Mouse (Mus musculus) central nervous system, embryonic 18 days (tissue): Measurements from ENCODE around the gene Ugt1a10. TPM values are rescaled to one million over a fixed set of nuclear protein-coding genes. Genes with fewer than 3 reads are reported as not detected.

ENCODE experiments used
- polyA plus RNA-seq: library from polyadenylated mRNA; depleted of rRNA; stranded (reverse); fragments of >200 nt; gene quantifications from 2 replicates; pipeline ENCODE4 v1.2.3, GENCODE M21; 2012; rRNA removed

Ugt1a10 gene
- polyA plus RNA-seq: not detected in 2 replicates

DNA sequence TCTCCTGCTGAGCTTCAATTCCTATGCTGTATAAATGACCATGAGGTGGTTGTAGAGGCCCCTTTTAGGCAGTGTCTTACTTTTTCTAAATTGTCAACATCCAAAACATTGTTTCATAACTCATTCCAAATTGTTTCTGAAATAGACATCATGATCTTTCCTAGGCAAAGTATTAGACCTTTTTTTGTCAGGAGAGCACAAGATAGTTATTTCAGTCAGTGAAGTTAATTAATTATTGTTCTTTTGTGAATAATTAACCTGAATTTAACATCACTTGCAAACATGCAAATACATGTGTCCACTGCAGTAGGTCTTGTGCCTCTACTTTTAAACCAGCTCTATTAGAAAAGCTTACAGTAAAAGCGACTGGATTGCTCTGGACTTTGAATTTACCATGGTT lies at the start of gene Ugt1a10:
Ugt1a10 (plus strand) TSS at position 301 of the 400 bp plus-strand sequence.

DNA sequence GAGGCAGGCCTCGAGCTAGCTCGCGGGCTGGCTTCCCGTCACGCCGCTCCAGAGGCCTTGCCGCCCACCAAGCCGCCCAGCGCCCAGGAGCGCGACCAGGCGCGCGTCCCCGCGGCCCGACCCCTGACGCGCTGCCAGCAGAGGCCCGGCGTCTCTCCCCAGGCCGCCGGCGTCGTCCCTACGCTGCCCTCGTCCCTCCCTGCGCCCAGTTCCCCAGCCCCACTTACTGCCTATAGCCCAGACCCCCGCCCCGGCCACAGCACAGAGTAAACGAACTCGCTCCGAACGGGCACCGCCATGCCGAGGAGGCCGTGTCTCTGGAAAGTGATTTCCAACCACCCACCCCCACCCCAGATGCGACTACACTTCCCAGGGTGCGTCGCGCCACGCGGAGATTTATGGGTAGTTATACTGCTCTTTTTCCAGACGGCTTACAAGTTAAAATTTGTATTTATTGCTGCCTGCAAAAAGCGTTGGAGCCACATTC lies 46.9 kb upstream of the Ugt1a10 start, which contains the start of gene Usp40:
Usp40 (minus strand) TSS at position 341 of the 487 bp plus-strand sequence.

DNA sequence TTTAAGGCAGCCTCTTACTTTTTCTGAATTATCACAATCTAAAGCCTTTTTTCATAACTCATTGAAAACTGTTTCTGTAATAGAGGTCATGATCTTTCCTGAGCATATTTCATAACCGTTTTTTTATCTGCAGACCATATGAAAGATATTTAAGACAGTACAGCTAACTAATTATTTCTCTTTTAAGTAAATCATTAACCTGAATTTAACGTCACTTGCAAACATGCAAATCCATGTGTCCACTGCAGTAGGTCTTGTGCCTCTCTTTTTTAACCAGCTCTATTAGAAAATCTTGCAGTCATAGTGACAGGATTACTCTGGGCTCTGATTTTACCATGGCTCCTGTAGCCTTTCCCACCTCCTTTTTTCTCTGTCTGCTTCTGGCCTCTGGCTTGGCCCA lies 15.3 kb downstream of the Ugt1a10 start, which contains the start of gene Ugt1a9:
Ugt1a9 (plus strand) TSS at position 306 of the 400 bp plus-strand sequence.

DNA sequence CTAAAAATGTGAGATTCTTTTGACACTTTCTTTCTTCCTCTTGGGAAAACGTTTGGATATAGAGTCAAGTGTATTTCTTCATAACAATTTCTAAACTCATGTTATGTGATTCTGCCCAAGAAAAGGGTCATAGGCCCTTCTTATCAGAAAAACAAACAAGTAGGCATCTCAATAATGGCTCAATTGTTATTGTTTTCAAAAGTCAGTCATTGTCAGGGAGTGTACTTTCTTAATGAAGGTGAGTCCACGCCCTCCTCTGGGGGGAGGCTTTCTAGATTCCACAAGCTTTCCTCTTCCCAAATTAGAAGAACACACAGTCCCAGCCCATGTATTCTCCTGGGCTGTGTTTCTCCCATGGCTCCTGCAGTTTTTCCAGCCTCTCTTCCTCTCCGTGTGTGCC lies 32.3 kb downstream of the Ugt1a10 start, which contains the start of gene Ugt1a8:
Ugt1a8 (plus strand) TSS at position 301 of the 400 bp plus-strand sequence.

DNA sequence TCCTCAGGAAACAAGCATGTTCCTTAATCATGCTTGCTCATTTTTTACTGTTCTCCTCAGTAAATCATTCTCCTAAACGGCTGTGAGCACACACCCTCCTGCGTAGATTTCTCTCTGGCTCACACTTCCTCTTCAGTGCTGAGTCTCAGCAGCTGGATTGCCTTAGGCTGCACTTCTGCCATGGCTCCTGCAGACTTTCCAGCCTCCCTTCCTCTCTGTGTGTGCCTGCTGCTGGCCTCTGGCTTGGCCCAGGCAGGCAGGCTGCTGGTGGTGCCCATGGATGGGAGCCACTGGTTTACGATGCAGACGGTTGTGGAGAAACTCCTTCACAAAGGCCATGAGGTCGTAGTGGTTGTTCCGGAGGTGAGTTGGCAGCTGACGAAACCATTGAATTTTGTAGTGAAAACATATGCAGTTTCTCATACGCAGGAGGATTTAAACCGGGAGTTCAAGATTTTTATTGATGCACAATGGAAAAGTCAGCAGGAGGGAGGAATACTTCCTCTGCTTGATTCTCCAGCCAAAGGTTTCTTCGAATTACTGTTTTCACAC lies 39.8 kb downstream of the Ugt1a10 start, which contains the start of gene Ugt1a7c:
Ugt1a7c (plus strand) TSS at position 122 of the 552 bp plus-strand sequence.

DNA sequence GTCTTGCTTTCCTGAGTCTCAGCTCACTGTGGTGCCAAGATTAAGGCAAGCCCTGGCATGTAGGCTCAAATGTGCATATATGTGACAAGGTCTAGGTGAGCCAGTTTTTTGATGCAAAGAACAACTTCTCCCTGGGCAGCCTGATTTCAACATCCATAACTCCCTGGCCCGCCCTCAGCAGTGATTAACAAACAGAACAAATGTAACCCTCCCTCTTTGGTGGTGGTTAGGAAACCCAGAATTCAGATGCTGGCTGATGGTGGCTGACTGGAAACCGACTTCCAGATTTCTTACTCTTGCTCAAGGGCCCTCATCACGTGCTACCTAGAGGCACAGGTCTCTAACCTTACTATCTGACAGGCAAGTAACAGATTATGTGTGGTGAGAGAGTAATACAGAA lies 47.8 kb downstream of the Ugt1a10 start, which contains the start of gene Ugt1a6b:
Ugt1a6b (plus strand) TSS at position 234 of the 400 bp plus-strand sequence.

DNA sequence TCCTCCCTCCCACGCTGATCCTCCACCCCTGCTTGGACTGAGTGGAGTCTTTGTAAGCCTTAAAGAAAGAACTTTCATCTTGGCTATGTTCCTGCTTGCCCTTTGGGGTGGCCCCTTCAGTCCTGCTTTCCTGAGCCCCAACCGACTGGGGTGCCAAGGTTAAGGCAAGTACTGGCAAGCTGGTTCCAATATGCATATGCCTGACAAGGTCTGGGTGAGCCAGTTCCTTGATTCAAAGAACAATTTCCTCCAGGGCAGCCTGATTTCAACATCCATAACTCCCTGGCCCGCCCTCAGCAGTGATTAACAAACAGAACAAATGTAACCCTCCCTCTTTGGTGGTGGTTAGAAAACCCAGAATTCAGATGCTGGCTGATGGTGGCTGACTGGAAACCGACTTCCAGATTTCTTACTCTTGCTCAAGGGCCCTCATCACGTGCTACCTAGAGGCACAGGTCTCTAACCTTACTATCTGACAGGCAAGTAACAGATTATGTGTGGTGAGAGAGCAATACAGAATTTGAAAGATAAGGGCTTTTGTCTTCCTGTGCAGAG lies 79.3 kb downstream of the Ugt1a10 start, which contains the start of gene Ugt1a6a:
Ugt1a6a (plus strand) TSS at position 353 of the 555 bp plus-strand sequence.

DNA sequence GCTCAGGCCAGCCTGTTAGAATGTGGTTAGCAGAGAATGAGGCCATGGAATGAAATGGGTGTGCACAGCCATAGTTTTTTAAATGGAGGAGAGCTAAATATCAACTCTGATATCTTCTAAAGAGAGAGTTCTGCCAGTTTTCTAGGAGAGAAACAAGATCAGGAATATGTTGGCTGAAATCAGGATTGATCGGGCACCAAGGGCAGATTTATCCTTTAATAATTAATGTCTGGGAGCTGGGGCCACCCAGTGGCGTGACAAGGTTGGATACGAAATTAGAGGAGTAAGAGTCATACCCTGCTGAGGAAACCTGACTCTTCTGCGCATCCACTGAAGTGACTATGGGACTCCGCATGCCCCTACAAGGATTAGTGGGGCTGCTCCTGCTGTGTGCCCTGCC lies 110.5 kb downstream of the Ugt1a10 start, which contains the start of gene Ugt1a5:
Ugt1a5 (plus strand) TSS at position 302 of the 400 bp plus-strand sequence.

DNA sequence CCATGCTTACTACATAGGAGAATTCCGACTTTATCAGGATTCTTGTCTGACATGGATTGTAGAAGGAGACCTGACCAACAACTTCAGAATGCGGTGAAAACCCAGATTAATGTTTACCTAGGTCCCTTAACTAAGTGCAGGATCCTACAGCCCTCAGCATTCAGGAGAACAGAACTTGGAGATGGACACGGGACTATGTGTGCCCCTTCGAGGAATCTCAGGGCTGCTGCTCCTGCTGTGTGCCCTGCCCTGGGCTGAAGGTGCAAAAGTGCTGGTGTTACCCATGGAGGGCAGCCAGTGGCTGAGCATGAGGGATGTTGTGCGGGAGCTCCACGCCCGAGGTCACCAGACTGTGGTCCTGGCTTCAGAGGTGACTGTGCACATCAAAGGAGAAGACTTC lies 145.3 kb downstream of the Ugt1a10 start, which contains the start of gene Ugt1a2:
Ugt1a2 (plus strand) TSS at position 146 of the 400 bp plus-strand sequence.

DNA sequence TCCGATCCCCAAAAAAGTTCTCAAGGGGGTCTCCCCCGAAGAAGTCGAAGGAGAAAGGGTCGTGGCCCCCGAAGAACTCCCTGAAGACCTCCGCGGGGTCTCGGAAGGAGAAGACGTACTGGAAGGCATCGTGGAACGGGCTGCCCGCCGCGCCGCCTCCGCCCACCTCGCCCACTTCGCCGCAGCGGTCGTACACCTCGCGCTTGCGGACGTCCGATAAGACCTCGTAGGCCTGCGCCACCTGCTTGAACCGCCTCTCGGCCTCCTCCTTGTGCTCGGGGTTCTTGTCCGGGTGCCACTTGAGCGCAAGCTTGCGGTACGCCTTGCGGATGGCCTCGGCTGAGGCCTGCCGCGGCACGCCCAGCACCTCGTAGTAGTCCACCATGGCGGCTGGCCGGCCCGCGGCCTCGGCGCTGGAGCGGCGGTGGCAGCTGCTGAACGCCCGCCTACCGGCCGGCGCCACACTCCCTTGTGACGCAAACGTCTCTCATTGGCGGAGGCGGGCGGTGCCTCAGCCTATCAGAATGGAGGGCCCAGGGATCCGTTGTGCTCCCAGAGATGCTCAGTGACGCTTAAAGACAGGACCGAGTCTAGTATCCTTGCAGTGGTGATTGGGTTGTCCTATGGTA lies 150.2 kb downstream of the Ugt1a10 start, which contains the start of gene Dnajb3:
Dnajb3 (minus strand) TSS at position 489 of the 629 bp plus-strand sequence.

DNA sequence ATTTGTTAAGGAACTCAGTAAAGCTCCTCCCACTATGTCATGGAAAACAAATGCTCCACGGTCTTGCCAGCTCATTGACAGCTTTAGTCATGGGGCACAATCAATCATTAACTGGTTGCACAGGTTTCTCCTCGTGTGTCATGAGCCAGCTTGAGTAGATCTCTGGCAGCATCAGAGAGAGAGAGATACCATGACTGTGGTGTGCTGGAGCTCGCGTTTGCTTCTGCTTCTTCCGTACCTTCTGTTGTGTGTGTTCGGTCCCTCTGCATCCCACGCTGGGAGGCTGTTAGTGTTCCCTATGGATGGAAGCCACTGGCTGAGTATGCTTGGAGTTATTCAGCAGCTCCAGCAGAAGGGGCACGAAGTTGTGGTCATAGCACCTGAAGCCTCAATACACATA lies 156.6 kb downstream of the Ugt1a10 start, which contains the start of gene Ugt1a1:
Ugt1a1 (plus strand) TSS at position 148 of the 400 bp plus-strand sequence.

DNA sequence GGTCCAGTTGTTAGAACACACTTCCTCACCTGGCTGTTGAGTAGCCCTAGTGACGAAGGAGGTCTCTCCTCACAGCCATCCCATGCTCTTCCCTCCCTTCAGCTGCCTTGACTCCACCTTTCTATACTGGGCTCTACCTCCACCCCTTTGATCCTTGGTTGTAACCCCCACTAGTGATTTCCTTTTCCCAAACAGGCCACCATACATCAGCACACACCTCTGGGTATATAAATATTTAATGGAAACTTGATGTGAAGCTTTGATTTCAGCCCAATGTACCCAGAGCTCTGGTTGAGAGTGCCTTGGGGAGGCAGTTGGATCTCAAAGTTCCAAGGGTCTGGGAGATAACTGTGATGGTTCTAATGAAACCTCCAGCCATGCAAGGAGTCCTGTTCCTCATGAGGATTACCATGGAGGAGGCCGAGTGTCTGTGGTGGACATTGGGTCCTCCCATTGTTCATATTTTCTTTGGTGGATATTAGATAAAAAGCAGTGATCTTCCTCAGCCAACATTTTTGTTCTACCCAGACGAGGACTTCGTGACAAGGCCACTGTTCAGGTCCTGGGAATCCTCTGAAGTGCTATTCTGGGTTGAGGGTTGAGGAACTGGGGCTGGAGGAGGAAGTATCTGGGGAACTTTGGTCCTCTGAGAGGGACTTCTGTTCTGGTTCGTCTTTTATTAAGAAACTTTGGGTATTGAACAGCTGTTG lies 171.6 kb downstream of the Ugt1a10 start, which contains the start of gene Mroh2a:
Mroh2a (plus strand) TSS at position 317 of the 710 bp plus-strand sequence.

Other genes with a start within 250 kb of the Ugt1a10 start
- gene Dgkd, start 202.1 kb upstream of the Ugt1a10 start, polyA plus RNA-seq: 60.5 and 61.1 TPM in 2 replicates
- 20.3 and 20.4 TPM in 2 replicates for gene Usp40, start 46.8 kb upstream of the Ugt1a10 start, polyA plus RNA-seq
- not detected in 2 replicates for gene Ugt1a9, start 15.4 kb downstream of the Ugt1a10 start, polyA plus RNA-seq
- gene Ugt1a8, start 32.4 kb downstream of the Ugt1a10 start, polyA plus RNA-seq: not detected in 2 replicates
- gene Ugt1a7c, start 39.7 kb downstream of the Ugt1a10 start, polyA plus RNA-seq: 0.75 and 0.78 TPM in 2 replicates
- 0.28 and 1.0 TPM in 2 replicates for gene Ugt1a6b, start 47.9 kb downstream of the Ugt1a10 start, polyA plus RNA-seq
- gene Ugt1a6a, start 79.4 kb downstream of the Ugt1a10 start, polyA plus RNA-seq: 1.7 and 2.5 TPM in 2 replicates
- gene Ugt1a5, start 110.6 kb downstream of the Ugt1a10 start, polyA plus RNA-seq: not detected in 2 replicates
- not detected in 2 replicates for gene Ugt1a2, start 145.2 kb downstream of the Ugt1a10 start, polyA plus RNA-seq
- 10.9 and 11.1 TPM in 2 replicates for gene Dnajb3, start 150.4 kb downstream of the Ugt1a10 start, polyA plus RNA-seq
- gene Ugt1a1, start 156.6 kb downstream of the Ugt1a10 start, polyA plus RNA-seq: 0.08 TPM in 1 of 2 replicates, not detected in the other
- gene Mroh2a, start 171.6 kb downstream of the Ugt1a10 start, polyA plus RNA-seq: 0.17 and 0.27 TPM in 2 replicates
- gene Hjurp, start 222.2 kb downstream of the Ugt1a10 start, polyA plus RNA-seq: 123 and 130 TPM in 2 replicates
- gene Trpm8, start 222.3 kb downstream of the Ugt1a10 start, polyA plus RNA-seq: 0.32 and 0.80 TPM in 2 replicates